Mouse (Mus musculus) intestine, postnatal 0 days (tissue): ENCODE measurements around the gene Sppl3. TPM values are rescaled to one million over a fixed set of nuclear protein-coding genes. Genes with fewer than 3 reads are reported as not detected.

Experiments used
- ATAC-seq: fragments of 200-750 bp; cut with Nextera tagmentation; 2 replicates; pipeline ENCODE4 v1.8.0; 2017; ENCODE audit warnings: mild to moderate bottlenecking, moderate TSS enrichment, moderate library complexity
- H3K27ac ChIP-seq: fragments of 300-500 bp; sonication (generic); 2 replicates; pipeline ENCODE4 v1.5.1; 2014; ENCODE audit warnings: mild to moderate bottlenecking, low read depth, low read length, moderate library complexity
- H3K27me3 ChIP-seq: fragments of 300-500 bp; sonication (generic); replicated peaks from 2 replicates; pipeline ENCODE4 v1.6.1; 2014; ENCODE audit warnings: low read length, mixed read lengths; ENCODE audit not compliant: control insufficient read depth, insufficient read depth
- H3K36me3 ChIP-seq: fragments of 300-500 bp; sonication (generic); 2 replicates; pipeline ENCODE4 v1.6.1; 2014; ENCODE audit warnings: mild to moderate bottlenecking, moderate library complexity; ENCODE audit not compliant: control insufficient read depth, insufficient read depth
- H3K4me1 ChIP-seq: fragments of 300-500 bp; sonication (generic); replicated peaks from 2 replicates; pipeline ENCODE4 v1.6.1; 2014; ENCODE audit warnings: antibody characterized with exemption, low read length, mixed read lengths; ENCODE audit not compliant: control insufficient read depth, insufficient read depth
- H3K4me2 ChIP-seq: fragments of 300-500 bp; sonication (generic); replicated peaks from 2 replicates; pipeline ENCODE4 v1.6.1; 2014; ENCODE audit warnings: low read depth, mild to moderate bottlenecking, moderate library complexity
- H3K4me3 ChIP-seq: fragments of 300-500 bp; sonication (generic); 2 replicates; pipeline ENCODE4 v1.5.1; 2014; ENCODE audit warnings: low read depth, low read length
- H3K9ac ChIP-seq: fragments of 300-500 bp; sonication (generic); 2 replicates; pipeline ENCODE4 v1.6.1; 2014; ENCODE audit warnings: mild to moderate bottlenecking, low read depth, low read length
- H3K9me3 ChIP-seq: fragments of 300-500 bp; sonication (generic); 2 replicates; pipeline ENCODE4 v1.6.1; 2016; ENCODE audit warnings: mixed run types; ENCODE audit not compliant: control insufficient read depth
- CTCF ChIP-seq: sonication (generic); IDR thresholded peaks from 2 replicates; pipeline ENCODE4 v1.5.1; 2016; ENCODE audit warnings: low read depth, mild to moderate bottlenecking, control low read depth, antibody characterized with exemption, moderate library complexity
- WGBS: fragments of 180-500 bp; shearing (Covaris S2); extraction: QIAGEN DNeasy Blood & Tissue Kit; methylation state at CpG from one replicate; pipeline ENCODE4 v1.1.7; 2014; 5-methylcytosine and 5-hydroxymethylcytosine counted together
- polyA plus RNA-seq: library from polyadenylated mRNA; unstranded; fragments of >200 nt; fragmentation: Nextera tagmentation; extraction: Ambion mirVana; gene quantifications from 2 replicates; pipeline ENCODE4 v1.2.1, GENCODE M21; 2015

Gene Sppl3
- polyA plus RNA-seq, 1 experiment from 2014 or later, result 20.8 TPM

DNA sequence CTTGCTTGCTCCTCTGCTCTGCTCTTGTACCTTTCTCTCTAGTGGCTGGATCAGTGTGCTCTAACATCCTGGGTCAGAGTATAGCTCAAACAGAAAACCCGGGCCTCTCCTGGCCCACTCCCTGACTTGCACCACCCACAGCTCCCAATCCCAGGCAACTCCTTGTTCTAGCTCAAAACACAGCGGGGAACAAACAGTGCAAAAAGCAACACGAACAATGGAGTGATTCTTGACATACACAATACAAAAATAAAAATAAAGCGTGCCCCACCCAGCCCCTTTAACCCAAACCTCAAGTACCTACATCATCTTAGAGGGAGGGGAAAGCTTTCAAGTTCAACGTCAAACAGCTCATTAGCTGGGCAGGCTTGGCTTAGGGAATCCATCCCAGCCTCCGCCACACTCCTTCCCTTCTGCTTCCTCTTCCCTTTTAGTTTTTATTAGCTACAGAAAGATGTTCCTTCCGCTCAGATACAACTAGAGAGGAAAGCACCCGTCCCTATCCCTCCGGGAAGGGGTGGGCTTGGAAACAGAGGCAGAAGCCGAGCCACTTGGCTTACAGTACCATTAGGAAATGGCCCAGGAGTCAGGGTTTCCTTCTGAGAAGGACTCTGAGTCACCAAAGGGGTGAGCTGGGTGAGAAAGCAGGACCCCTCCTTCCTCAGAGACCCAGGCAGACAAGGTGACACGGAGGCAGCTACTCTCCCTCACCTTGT is 134.5 kb downstream of the Sppl3 start:
- H3K9me3 ChIP-seq, result no peaks in the 10 kb centered on the region
- no peak overlapping the region for H3K4me3 ChIP-seq
- no peaks in the 10 kb centered on the region for H3K27me3 ChIP-seq
- 82% methylated on average over 11 of the region's 11 CpGs for WGBS
- H3K4me2 ChIP-seq, result no peak overlapping the region
- H3K9ac ChIP-seq, result no peak overlapping the region
- TF ChIP-seq CTCF, result no peak
- no peak for ATAC-seq
- H3K27ac ChIP-seq, result peak overlapping the region; percentile 7; the same call in 1 of the 2 replicates
- no peaks in the 10 kb centered on the region for H3K4me1 ChIP-seq
- peaks cover 60% of the 10 kb centered on the region for H3K36me3 ChIP-seq

DNA sequence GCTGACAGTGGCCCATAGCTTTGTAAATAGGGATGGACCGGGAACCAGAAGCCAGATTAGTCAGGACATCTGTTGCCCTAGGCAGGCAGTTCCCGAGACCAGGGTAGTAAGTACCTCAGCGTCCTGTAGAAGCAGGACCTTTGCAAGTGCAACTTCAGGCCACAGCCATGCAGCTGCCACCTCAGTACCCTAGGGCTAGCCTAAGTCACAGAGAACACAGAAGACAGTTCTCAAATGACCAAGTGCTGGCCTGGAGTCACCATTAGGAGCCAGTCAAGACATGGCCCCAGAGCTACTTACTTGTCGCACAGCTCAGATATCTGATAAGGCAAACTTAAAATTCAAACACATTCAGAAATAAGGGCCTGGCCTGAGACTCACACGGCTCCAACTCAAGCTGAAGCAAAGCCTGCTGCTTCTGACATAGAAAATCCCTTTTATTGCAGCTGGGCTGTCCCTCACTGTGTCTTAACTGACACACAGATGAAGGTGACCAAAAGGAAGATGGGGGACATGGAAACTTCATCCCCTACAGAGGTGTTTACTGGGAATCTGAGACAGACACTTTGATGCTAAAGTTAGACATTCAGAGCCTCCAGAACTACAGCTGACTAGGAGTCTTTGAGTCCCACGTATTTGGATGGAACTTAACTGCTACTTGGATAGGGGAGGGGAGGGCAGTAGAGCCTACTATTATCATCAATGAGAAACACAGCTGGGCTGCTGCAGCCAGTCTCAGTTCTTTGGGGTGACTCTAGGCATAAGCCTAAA is 135.2 kb downstream of the Sppl3 start:
- H3K27me3 ChIP-seq, result no peaks in the 10 kb centered on the region
- H3K4me1 ChIP-seq, result no peaks in the 10 kb centered on the region
- no peak overlapping the region for H3K4me2 ChIP-seq
- H3K9me3 ChIP-seq, result no peaks in the 10 kb centered on the region
- no peak overlapping the region for H3K9ac ChIP-seq
- H3K4me3 ChIP-seq, result no peak overlapping the region
- no peak for TF ChIP-seq CTCF
- no peak for ATAC-seq
- no peak overlapping the region for H3K27ac ChIP-seq
- H3K36me3 ChIP-seq, result peaks cover 66% of the 10 kb centered on the region
- 79% methylated on average over 6 of the region's 6 CpGs for WGBS

DNA sequence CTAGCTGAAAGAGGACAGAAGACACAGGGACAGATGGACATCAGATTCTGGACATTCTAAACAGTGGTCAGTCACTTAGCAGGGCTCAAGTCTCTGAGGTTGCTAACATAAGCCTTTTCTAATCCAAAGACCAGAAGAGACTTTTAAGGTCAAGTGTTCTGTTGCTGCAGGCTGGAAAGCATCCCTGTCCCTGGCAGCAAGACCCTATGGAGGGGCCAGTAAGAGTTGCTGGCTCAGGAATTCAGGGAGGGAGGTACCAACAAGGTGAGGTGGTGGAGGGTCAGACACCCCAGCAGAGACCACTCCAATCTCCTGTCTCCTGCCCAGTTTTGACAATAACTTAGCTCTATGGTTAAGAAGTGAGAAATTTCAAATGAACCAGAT is 135.8 kb downstream of the Sppl3 start:
- H3K4me1 ChIP-seq, result no peaks in the 10 kb centered on the region
- no peaks in the 10 kb centered on the region for H3K27me3 ChIP-seq
- no peak for TF ChIP-seq CTCF
- no peak overlapping the region for H3K27ac ChIP-seq
- H3K9ac ChIP-seq, result no peak overlapping the region
- H3K36me3 ChIP-seq, result peaks cover 66% of the 10 kb centered on the region
- H3K9me3 ChIP-seq, result no peaks in the 10 kb centered on the region
- no peak overlapping the region for H3K4me2 ChIP-seq
- H3K4me3 ChIP-seq, result no peak overlapping the region
- ATAC-seq, result no peak

DNA sequence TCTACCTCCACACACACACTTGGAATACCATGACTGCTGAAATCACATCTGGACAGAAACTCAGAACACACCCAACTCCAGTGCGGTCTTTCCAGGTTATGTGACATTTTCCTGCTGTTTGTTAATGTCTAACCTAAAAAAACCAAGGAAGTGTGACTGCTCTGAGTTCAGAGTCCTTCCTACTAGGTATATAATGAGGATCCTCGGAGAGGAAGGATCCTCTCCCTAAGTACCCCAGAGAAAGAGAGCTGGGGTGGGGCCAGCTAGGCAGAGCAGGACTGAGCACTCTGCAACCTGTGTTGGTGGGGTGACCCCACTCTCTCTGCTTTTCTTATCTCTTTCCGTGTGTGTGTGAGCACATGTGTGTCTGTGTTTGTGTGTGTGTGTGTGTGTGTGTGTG is 136.5 kb downstream of the Sppl3 start:
- no peak overlapping the region for H3K4me3 ChIP-seq
- H3K9me3 ChIP-seq, result no peaks in the 10 kb centered on the region
- TF ChIP-seq CTCF, result no peak
- H3K27ac ChIP-seq, result peak overlapping the region; percentile 54
- ATAC-seq, result peak; percentile 61
- H3K4me2 ChIP-seq, result no peak overlapping the region
- H3K9ac ChIP-seq, result no peak overlapping the region
- H3K36me3 ChIP-seq, result peaks cover 66% of the 10 kb centered on the region
- H3K4me1 ChIP-seq, result no peaks in the 10 kb centered on the region
- no peaks in the 10 kb centered on the region for H3K27me3 ChIP-seq
- 43% methylated on average over 3 of the region's 3 CpGs for WGBS

DNA sequence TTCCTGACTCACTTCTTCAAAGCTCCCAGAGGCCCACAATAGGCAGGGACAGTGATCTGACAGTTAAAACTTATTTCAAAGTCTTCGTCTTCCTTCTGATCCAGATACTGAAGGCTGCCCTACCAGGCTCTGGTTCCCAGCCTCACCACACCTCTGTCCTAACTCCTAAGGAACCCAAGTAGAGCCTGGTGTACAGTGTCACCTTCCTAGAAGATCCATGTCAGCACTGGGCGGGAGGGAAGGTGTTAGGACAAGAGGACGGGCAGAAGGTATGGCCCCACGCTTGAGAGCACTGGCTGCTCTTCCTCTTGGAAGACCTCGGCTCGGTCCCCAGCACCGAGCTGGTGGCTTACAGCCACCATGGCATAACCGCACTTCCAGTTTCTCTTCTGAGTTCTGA is 137.4 kb downstream of the Sppl3 start:
- Histone ChIP-seq H3K36me3 (peaks cover 65% of the 10 kb centered on the region), H3K4me2 (no peak overlapping the region), H3K4me1 (no peaks in the 10 kb centered on the region), H3K27ac (no peak overlapping the region), H3K9ac (no peak overlapping the region), H3K27me3 (no peaks in the 10 kb centered on the region), H3K4me3 (no peak overlapping the region), H3K9me3 (no peaks in the 10 kb centered on the region)
- ATAC-seq, result no peak
- TF ChIP-seq CTCF, result no peak
- WGBS, result 84% methylated on average over 8 of the region's 8 CpGs

Other genes starting within 250 kb of the Sppl3 start
- gene Ankrd13a, start 236.5 kb upstream of the Sppl3 start, polyA plus RNA-seq, result 59.7 and 61.9 TPM in 2 replicates
- 13.8 and 17.8 TPM in 2 replicates for gene Git2, start 235.6 kb upstream of the Sppl3 start, polyA plus RNA-seq
- 59.0 and 60.5 TPM in 2 replicates for gene 1500011B03Rik, start 187.7 kb upstream of the Sppl3 start, polyA plus RNA-seq
- gene 4930519G04Rik, start 157.5 kb upstream of the Sppl3 start, polyA plus RNA-seq, result not detected in 2 replicates
- 0.08 TPM in 1 of 2 replicates, not detected in the other for gene Gm9936, start 152.5 kb upstream of the Sppl3 start, polyA plus RNA-seq
- gene Oasl2, start 114.2 kb upstream of the Sppl3 start, polyA plus RNA-seq, result 78.7 and 88.6 TPM in 2 replicates
- gene Oasl1, start 87.9 kb upstream of the Sppl3 start, polyA plus RNA-seq, result 20.1 and 25.5 TPM in 2 replicates
- gene 2210016L21Rik, start 69.0 kb upstream of the Sppl3 start, polyA plus RNA-seq, result 55.6 and 56.5 TPM in 2 replicates
- 15.9 and 16.1 TPM in 2 replicates for gene Hnf1a, start 40.0 kb upstream of the Sppl3 start, polyA plus RNA-seq
- 13.8 and 17.0 TPM in 2 replicates for gene Gm10401, start 87.2 kb downstream of the Sppl3 start, polyA plus RNA-seq
- gene Acads, start 108.2 kb downstream of the Sppl3 start, polyA plus RNA-seq, result 100 and 113 TPM in 2 replicates
- gene Unc119b, start 123.8 kb downstream of the Sppl3 start, polyA plus RNA-seq, result 10.1 and 12.2 TPM in 2 replicates
- 56.7 and 59.7 TPM in 2 replicates for gene Mlec, start 147.0 kb downstream of the Sppl3 start, polyA plus RNA-seq
- 0.57 and 0.90 TPM in 2 replicates for gene Cabp1, start 183.2 kb downstream of the Sppl3 start, polyA plus RNA-seq
- 75.7 and 77.1 TPM in 2 replicates for gene Pop5, start 224.7 kb downstream of the Sppl3 start, polyA plus RNA-seq